Mouse (Mus musculus) 416B (cell line): ENCODE results near the gene Cmss1.

ENCODE experiments used
- DNase-seq: peaks from one replicate; pipeline ENCODE4 v3.0.0; 2011; ENCODE audit warnings: low read depth

Gene Cmss1

GRCm38 (mm10) chr16:57389566-57390251, 217.0 kb downstream of the Cmss1 start:
- peak; percentile 85 for DNase-seq

GRCm38 (mm10) chr16:57384274-57384673, 222.4 kb downstream of the Cmss1 start:
- no peak for DNase-seq

DNA sequence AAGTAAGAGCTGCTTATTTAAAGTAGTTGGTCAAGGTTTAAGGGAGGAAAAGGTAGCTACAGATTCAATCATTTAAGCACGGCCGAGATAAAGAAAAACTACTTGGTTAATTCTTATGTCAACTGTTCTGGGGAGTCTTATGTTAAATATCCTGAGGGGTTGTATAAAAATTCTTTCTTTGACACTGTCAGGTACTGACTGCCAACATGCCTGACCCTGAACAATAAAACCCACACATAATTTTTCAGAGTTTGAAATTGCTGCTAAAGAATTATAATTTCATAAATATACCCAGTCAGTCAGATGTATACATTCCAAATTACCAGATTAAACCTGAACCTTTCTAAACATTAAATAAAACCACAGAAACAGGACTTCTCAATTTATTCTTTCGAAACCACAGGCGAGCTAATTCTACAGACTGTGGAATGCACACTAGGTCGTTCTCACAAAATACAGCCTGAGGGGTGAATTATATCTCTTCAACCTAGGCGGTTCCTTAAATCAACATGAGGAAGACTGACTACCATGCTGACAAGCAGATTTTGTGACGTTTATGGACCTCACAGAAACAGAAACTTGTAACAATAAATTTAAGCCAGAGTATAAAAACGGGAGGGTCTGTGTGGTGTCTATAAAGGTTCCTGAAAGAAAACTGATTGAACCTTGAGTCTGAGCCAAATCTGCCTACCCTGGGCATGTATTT, 223.2 kb downstream of the Cmss1 start:
- no peak for DNase-seq

DNA sequence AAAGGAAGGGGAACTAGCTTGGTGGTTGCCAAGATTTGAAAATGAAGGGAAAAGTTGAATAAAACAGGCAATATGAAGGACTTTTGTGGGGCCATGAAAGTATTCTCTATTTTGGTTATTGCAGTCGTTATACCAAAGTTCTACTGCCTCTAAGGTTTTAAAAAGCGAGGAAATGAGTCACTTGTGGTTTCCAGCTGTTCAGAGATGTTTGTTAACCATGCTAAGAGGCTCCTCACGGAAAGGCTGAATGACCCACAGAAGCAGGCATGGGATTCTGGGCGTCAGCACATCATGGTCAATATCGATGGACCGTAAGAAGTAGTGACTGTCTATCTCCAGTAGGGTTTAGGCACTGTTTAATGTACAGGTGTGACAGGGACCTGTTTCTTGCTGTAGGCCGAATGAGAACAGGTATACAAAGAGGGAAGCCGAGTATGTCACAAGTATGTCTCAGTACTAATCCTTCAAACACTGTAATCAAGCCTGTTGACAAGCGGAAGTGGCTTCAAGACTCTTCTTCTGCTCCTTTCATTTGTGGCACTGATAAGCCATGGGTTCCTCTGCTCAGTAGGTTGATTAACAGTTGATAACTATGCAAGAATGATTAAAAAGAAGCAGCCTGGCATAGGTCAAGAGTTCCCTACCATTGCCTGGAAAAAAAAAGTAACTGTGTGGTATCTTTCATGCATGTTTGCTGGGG, 227.9 kb downstream of the Cmss1 start:
- peak; percentile 94 for DNase-seq

GRCm38 (mm10) chr16:57375248-57375837, 231.3 kb downstream of the Cmss1 start:
- DNase-seq, result no peak

DNA sequence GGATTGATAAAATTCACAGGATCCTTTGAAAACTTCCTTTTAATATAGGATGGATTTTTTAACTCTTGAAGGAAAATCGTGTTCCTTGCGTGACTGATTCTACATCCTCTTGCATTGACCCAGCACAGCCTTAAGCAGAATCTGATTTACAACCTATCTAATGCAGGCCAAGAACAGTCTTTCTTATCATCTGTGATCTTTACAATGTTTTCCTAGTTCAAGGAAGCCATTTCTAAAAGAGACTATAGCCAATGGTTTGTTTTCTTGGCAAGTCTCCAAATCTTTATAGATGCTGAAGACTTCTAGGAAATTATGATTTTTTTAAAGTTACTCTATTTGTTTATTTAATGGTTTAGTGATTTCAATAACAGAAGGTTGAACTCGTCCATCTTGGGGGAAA, 234.5 kb downstream of the Cmss1 start:
- DNase-seq, result no peak

- DNase-seq, result no peak
These were observed 236.7 kb downstream of the Cmss1 start for GRCm38 (mm10) chr16:57369846-57370496.

DNA sequence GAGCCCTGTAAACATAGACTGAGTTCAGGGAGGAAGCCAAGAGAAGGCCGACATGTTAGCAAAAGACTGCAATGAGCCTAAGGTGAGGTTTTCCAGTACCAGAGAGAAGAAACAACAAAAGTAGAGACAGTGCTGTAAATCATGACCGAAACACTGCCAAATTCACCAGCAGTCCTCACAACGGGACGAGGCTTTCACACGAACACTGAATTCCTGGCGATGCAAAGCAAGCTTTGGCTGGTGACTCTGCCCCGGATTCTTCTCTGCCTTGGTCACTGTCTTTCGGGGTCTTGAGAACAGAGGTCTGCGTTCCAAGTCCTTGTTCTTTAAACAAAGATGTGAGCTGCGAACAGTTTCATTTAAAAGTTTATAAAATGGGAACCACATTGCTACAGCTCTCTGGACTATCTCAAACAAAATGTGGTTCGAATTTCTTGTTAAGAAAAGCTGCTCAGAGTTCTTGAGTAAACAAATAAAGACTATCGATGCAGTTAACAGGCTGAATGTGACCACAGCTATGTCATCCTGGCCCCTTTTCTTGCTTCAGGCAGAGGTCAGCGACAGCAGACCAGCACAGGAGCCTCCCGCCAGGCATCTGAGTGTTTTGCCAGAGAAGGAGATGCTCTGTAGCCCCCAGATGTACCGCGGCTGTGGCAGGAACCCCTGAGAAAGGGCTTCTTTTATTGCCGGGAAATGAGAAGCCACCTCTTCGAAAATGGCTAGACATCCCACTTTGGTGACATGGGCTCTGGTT, 239.5 kb downstream of the Cmss1 start:
- no peak for DNase-seq

DNA sequence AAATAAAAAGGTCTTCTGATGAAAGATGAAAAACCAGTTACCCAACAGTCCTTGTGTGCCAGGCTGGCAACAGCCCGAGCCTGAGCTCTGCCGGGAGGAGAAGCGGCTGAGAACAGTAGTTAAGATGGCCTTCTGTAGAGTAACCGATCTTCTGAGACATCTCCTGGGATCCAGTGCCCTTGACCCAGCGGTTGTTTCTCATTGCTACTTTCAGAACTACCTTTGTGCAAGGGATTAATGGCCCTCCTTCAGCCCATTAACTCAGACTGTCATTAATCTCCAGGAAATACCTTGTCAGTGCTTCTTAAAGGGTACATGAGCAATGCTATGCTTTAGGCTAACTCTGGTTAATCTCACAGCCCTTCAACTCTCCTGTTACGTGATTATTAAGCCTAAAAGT, 240.5 kb downstream of the Cmss1 start:
- no peak for DNase-seq

DNA sequence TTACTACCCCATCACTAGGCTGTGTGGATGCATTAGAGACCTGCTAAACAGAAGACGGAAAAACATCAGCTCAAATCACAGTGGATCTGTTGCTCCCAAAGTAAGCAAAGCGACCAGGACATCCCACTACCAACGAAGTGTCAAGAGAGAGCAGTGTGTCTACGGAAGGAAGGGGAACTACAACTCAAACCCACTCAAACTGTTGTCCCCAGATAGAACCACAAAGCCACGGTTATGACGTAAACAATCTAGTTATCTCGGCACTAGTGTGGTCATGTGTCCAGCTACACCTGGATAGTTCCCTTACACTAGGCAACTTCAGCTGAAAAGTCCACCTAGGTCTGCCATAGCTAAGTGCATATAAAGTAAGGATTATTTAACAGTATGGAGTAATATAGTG, 242.2 kb downstream of the Cmss1 start:
- peak; percentile 69 for DNase-seq

DNA sequence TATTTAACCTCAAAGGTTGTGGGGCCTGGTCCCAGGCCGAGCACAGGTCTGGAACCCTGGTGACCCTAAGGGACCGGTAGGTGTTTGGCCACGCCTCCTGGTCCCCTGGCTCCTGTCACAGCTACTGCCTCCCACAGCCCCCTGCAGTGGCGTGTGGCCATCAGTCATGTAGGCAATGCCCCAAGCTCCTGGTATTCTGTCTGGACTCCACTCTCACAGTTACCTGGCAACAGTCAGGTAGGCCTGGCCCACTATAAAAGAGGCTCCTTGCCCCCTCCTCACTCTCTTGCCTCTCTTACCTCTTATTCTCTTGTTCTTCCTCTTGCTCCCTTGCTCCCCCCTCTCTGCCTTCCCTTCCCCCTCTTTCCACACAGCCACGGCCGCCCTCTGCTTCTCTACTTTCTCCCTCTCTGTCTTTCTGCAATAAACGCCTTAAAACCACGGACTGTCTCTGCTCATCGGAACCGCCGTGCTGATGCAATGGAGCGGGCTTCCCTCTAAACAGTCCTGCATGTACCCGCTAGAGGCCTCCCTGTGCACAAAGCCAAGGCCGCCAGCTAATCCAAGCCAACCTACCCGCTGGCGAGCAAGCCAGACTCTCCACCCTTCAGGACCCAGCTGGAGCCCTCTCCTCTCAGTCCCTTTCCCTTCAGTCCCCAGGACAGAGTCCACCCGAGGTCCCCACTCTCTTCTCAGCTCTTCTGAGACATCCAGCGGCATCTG, 243.8 kb downstream of the Cmss1 start:
- peak; percentile 54 for DNase-seq

- DNase-seq, result no peak
These were observed 245.9 kb downstream of the Cmss1 start for GRCm38 (mm10) chr16:57360785-57361184.

DNA sequence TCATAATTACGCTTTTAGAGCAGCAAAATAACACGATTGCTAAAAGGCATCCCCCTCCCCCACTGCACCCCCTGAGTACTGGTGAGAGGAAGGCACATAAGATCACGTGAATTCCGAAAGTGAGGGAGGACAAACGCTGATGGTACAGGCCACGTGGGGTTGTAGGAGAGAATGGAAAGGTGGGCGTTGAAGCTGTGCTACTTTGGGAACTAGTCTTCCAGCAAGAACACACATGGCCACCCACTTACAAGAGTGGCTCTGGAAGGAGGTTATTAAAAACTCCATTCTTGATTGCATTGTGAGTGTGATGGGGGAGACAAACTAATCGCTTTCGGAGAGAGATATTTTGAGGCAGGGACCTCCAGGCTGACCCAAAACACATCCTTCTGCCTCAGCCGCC, 247.4 kb downstream of the Cmss1 start:
- DNase-seq, result no peak

GRCm38 (mm10) chr16:57357011-57357410, 249.7 kb downstream of the Cmss1 start:
- DNase-seq, result no peak

GRCm38 (mm10) chr16:57356454-57356853, 250.2 kb downstream of the Cmss1 start:
- no peak for DNase-seq

GRCm38 (mm10) chr16:57353932-57354331, 252.7 kb downstream of the Cmss1 start:
- no peak for DNase-seq

- DNase-seq, result no peak
These were observed 253.4 kb downstream of the Cmss1 start for GRCm38 (mm10) chr16:57353166-57353721.

- no peak for DNase-seq
These were observed 253.9 kb downstream of the Cmss1 start, which contains the start of gene Filip1l for GRCm38 (mm10) chr16:57352751-57353150. Gene Filip1l (plus strand): TSS chr16:57353093.

DNA sequence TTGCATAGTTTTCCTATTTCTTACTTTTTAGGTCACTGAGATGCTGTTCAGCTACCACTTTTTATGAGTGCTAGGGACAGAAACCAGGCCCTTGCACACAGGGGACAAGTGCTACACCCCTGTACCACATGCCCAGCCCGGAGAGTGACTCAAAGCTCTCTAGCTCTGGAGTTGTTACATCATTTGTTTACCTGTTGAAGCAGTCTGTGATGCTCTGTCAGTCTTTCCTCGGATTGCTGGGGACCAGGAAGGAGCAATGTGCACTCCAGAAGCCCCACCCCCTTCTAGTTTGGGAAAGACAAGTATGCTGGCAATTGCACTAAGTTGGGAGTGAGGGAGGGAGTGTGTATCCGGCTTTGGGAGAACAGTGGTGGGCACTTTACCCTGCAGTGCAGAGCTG, 257.0 kb downstream of the Cmss1 start:
- DNase-seq, result no peak

GRCm38 (mm10) chr16:57349039-57349438, 257.6 kb downstream of the Cmss1 start:
- DNase-seq, result no peak
